19 mouse cellular contexts compared by ENCODE assay signal in the genomic region with DNA sequence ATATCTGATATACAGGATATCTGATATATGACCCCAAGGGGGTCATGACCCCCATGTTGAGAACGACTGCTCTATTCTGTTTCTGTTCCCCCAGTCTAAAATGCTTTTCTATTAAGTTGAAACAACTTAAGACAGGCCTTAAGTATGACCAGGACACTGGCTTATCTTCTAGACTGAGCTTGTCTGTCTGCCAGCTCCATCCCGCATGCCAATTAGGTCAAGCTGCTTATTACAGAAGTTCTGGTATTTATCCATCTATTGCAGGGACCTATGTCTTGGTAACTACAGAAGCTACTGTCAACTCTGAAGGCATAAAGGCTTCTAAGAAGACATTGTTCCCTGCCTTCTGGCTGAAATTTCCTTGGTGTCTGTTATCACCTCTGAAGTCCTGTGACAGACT.
A peak's percentile ranks its signal among the peaks of the same experiment; 100 is the strongest.
DNase-seq lines count a peak whose midpoint lies in the region; ATAC-seq and TF ChIP-seq lines count a peak whose summit lies in the region.
"Had no signal": no experiment of that assay in that cellular context is flagged by ENCODE, and none has a peak within 500 bp of the region (broad histone marks: within the 10 kb centered on the region; RNA-seq: fewer than 3 reads in every experiment).

No protein-coding gene starts in this region.

- H3K9ac ChIP-seq in forebrain, embryonic 15.5 days (replicated peaks): no peak overlapping the region
- H3K9ac ChIP-seq in midbrain, postnatal 0 days (replicated peaks; ENCODE audit: low read length, poor library complexity, severe bottlenecking): no peak overlapping the region
- H3K9ac ChIP-seq: limb, embryonic 12.5 days; liver, embryonic 15.5 days; midbrain, embryonic 12.5 days; neural tube, embryonic 15.5 days had no signal

- no peak for ATAC-seq in forebrain, embryonic 15.5 days (replicated peaks)
- no peak for ATAC-seq in midbrain, postnatal 0 days (ENCODE audit: low FRiP score)

- H3K4me3 ChIP-seq in kidney, adult 2 months (ENCODE audit: insufficient read depth, low read depth, low read length): no peak overlapping the region
- no peak overlapping the region for H3K4me3 ChIP-seq in forebrain, embryonic 15.5 days
- no peak overlapping the region for H3K4me3 ChIP-seq in midbrain, postnatal 0 days (ENCODE audit: low read depth, low read length)
- H3K4me3 ChIP-seq: erythroblast, embryonic 14.5 days; limb, embryonic 12.5 days; liver, embryonic 15.5 days; midbrain, embryonic 12.5 days; myocyte; neural tube, embryonic 15.5 days had no signal

- no peaks in the 10 kb centered on the region for H3K27me3 ChIP-seq in kidney, adult 2 months (replicated peaks; ENCODE audit: control insufficient read depth, insufficient read depth, low read length)
- no peaks in the 10 kb centered on the region for H3K27me3 ChIP-seq in forebrain, embryonic 15.5 days
- H3K27me3 ChIP-seq in midbrain, postnatal 0 days (ENCODE audit: insufficient read depth, low read length): no peaks in the 10 kb centered on the region
- H3K27me3 ChIP-seq: limb, embryonic 12.5 days; liver, embryonic 15.5 days; midbrain, embryonic 12.5 days; neural tube, embryonic 15.5 days had no signal

- DNase-seq in gastrocnemius, adult 18-20 months (ENCODE audit: low spot score): peak; percentile 34
- DNase-seq in gastrocnemius, postnatal 4 days (ENCODE audit: low spot score in 2 of 2): no peak
- DNase-seq in kidney, adult 2 months: peak; percentile 1
- DNase-seq in kidney, postnatal 14 days: no peak
- DNase-seq in adipocyte (ENCODE audit: low spot score): peak; percentile 72
- peak; percentile 35 for DNase-seq in adrenal gland, postnatal 14 days
- no peak for DNase-seq in midbrain, postnatal 0 days (ENCODE audit: low spot score)
- DNase-seq: kidney, adult 18-20 months; kidney, postnatal 25 days; retina, postnatal 1 day; thymus, postnatal 36 days had no signal

- no peaks in the 10 kb centered on the region for H3K9me3 ChIP-seq in forebrain, embryonic 15.5 days
- no peaks in the 10 kb centered on the region for H3K9me3 ChIP-seq in midbrain, postnatal 0 days (ENCODE audit: low read length)
- H3K9me3 ChIP-seq: limb, embryonic 12.5 days; liver, embryonic 15.5 days; midbrain, embryonic 12.5 days had no signal

- H3K36me3 ChIP-seq in kidney, adult 2 months (ENCODE audit: control insufficient read depth, insufficient read depth, low read length): no peaks in the 10 kb centered on the region
- no peaks in the 10 kb centered on the region for H3K36me3 ChIP-seq in forebrain, embryonic 15.5 days
- no peaks in the 10 kb centered on the region for H3K36me3 ChIP-seq in midbrain, postnatal 0 days (ENCODE audit: insufficient read depth, low read length)
- H3K36me3 ChIP-seq: limb, embryonic 12.5 days; liver, embryonic 15.5 days; midbrain, embryonic 12.5 days; neural tube, embryonic 15.5 days had no signal

- 78% methylated on average over 2 of the region's 2 CpGs for WGBS in kidney, adult 2 months
- WGBS in forebrain, embryonic 15.5 days: 83% methylated on average over 2 of the region's 2 CpGs
- WGBS in midbrain, postnatal 0 days: 85% methylated on average over 2 of the region's 2 CpGs

- no peak overlapping the region for H3K4me2 ChIP-seq in forebrain, embryonic 15.5 days (replicated peaks)
- no peak overlapping the region for H3K4me2 ChIP-seq in midbrain, postnatal 0 days (ENCODE audit: low read depth, low read length, poor library complexity, severe bottlenecking)
- H3K4me2 ChIP-seq: limb, embryonic 12.5 days; liver, embryonic 15.5 days; midbrain, embryonic 12.5 days; neural tube, embryonic 15.5 days had no signal

- TF ChIP-seq CTCF in kidney, adult 2 months (conservative IDR thresholded peaks at IDR 0.05; ENCODE audit: insufficient read depth, insufficient read length, low read depth, low read length): no peak
- TF ChIP-seq CTCF in midbrain, postnatal 0 days (IDR thresholded peaks at IDR 0.05): no peak

- H3K27ac ChIP-seq in kidney, adult 2 months (ENCODE audit: insufficient read depth, low read depth, low read length): no peak overlapping the region
- no peak overlapping the region for H3K27ac ChIP-seq in forebrain, embryonic 15.5 days (replicated peaks)
- no peak overlapping the region for H3K27ac ChIP-seq in midbrain, postnatal 0 days (ENCODE audit: low read depth, low read length)
- H3K27ac ChIP-seq: limb, embryonic 12.5 days; liver, embryonic 15.5 days; macrophage; midbrain, embryonic 12.5 days; neural tube, embryonic 15.5 days had no signal

- H3K4me1 ChIP-seq in kidney, adult 2 months (ENCODE audit: control insufficient read depth, insufficient read depth, low read length): no peaks in the 10 kb centered on the region; the same call in 1 of the 2 replicates
- no peaks in the 10 kb centered on the region for H3K4me1 ChIP-seq in forebrain, embryonic 15.5 days
- H3K4me1 ChIP-seq in midbrain, postnatal 0 days (ENCODE audit: insufficient read depth, low read length): no peaks in the 10 kb centered on the region
- H3K4me1 ChIP-seq: limb, embryonic 12.5 days; liver, embryonic 15.5 days; midbrain, embryonic 12.5 days had no signal

- no peak for TF ChIP-seq POLR2A in kidney, adult 2 months (IDR thresholded peaks at IDR 0.05; ENCODE audit: low read depth, low read length)

Comparison
In these comparisons a context has a peak if more than half of its experiments do, and no peak if none do; other contexts are left out.
1. DNase-seq: peak in gastrocnemius, adult 18-20 months (single experiment), kidney, adult 2 months (single experiment), adipocyte (single experiment) and adrenal gland, postnatal 14 days (single experiment); none in gastrocnemius, postnatal 4 days (0 of 2), kidney, postnatal 14 days (single experiment) and midbrain, postnatal 0 days (single experiment).